Mouse (Mus musculus) megakaryocyte progenitor cell, adult 5-6 weeks (primary cell): Measurements from ENCODE around the gene 2210016L21Rik. TPM values are rescaled to one million over a fixed set of nuclear protein-coding genes. Genes with fewer than 3 reads are reported as not detected.
"Not testable (repeated sequence)": the region's sequence is repeated elsewhere in the genome, so short reads cannot be mapped to it uniquely, and the experiment has no call there.

Experiments used
- ATAC-seq: replicated peaks from 2 replicates; pipeline ENCODE4 v1.8.0; 2016; ENCODE audit warnings: mild to moderate bottlenecking, moderate TSS enrichment, inconsistent platforms; ENCODE audit not compliant: poor library complexity
- total RNA-seq, 2 experiments: library from RNA; stranded (forward) in 1 of 2; stranded (reverse) in 1 of 2; fragments of 157-497, 149-512 nt in 1 of 2; fragments of 200-1000 nt in 1 of 2; gene quantifications; 2 replicates each; pipeline versions ENCODE4 v1.2.3 to v1.2.4; 2015 to 2017

The 2210016L21Rik gene
- total RNA-seq (2015) (7.0 and 13.3 TPM in 2 replicates), total RNA-seq (2017) (12.7 and 13.6 TPM in 2 replicates)

DNA sequence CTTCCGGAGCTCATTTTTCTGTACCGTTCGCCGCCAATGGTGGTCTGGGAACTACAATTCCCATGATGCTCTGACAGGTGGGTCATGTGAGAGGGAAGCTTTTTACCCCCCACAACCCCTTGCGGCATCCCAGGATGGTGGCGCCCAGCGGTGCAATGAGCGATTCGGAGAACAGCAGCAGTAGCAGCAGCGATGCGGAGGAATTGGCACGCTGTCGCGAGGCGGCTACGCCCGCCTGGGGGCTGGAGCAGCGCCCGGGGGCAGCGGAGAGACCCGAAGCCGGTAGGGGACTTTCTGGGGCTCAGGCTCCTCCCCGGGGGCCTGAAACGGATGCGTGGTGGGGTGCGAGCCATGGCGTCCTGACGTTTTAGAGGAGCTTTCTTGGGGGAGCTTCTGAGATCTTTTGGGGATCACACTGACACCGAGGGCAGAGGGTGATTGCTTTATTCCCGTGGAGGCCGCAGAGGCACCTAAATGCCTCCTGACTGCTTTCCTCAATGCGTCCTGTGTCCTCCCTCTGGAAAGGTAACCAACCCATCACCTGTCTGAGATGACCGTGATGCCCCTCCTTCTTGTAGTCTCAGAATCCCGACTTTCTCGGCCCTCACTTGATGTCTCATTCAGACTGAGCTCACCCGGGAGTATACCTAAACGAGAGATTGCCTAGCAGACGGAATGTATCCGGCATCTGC, at the start of gene 2210016L21Rik:
2210016L21Rik (plus strand) TSS at position 85 of the 692 bp plus-strand sequence.
- peak; percentile 100 for ATAC-seq

GRCm38 (mm10) chr5:114895542-114895941, 46.4 kb upstream of the 2210016L21Rik start:
- no peak for ATAC-seq

DNA sequence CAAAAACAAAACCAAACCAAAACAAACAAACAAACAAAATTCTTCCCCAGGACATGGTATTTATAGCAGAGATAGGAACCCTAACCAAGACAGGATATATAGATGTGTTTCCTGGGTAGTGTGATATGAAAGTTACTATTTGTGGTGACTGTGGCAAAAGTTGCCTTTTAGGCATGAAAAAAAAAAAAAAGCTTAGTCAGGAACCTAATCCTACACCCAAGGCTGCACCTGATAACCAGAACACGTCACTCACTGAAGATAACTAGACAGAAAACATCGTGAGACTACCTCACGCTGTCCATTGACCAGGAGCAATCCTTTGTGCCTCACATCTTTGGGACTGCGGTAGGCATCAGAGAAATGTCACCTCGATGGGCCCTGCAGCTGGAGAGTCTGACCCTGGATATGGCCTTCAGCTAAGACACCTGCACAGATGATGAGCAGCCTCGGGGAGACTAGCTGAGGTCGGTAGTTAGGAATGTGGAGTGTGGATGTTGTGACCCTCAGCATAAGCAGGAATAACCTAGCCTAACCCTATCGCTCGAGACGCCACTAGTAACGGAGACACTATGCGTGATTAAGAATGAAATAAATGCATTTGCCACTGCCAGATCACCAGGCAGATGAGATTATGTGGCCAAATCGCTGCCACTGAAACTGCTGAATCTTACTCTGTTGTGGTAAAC, 45.1 kb upstream of the 2210016L21Rik start, which contains the start of gene Oasl2:
Oasl2 (plus strand) TSS at position 249 of the 686 bp plus-strand sequence.
- ATAC-seq = peak; percentile 74

DNA sequence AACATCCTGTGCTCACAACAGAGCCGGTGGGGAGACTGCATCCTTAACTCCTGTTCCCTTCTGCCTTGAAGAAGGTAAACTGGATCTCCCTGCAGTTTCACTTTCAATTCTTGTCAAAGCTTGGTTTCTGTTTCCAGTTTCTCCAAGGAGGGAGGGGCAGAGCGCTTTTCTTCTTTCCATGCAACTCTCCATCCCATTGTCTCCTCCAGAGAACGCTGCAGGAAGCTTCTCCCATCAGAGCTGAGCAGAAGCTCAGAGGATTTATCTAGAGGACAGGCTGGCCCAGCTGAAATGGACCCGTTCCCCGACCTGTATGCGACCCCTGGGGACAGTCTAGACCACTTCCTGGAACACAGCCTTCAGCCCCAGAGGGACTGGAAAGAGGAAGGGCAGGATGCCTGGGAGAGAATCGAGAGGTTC, 44.6 kb upstream of the 2210016L21Rik start:
- ATAC-seq = peak; percentile 63

DNA sequence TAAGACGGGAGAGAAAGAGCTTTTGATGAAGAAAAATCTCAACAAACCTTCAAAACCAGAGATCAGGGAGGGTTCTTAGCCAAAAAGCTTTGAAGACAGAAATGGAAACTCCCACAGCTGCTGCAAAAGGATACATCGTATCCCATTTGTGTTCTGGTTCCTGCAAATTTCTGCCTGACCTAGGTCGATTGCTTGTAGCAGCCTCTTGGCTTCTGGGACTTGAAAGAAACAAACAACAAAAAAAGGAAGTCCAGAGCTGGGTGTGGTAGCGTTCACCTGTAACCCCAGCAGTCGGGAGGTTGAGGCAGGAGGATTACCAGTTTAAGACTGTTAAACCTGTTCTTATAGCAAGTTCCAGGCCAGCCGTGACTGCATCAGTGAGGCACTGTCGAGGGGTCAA, 43.1 kb upstream of the 2210016L21Rik start:
- ATAC-seq = no peak

DNA sequence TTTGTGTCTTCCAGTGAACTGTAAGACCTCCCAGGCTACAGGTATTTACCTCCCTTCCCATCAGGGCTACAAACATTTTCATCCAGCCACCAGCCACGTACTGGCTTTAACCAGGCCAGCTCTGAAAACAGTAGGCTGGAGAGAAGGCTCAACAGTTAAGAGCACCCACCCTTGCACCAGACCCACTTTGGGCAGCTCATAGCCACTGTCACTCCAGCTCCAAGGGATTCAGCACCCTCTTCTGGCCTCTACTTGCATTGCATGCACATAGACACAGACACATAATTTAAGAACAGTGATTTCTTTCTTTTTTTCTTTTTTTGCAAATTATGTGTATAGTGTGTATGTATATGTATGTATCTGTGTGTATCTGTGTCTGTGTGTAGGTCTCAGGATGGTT, 39.5 kb upstream of the 2210016L21Rik start:
- peak; percentile 94 for ATAC-seq

DNA sequence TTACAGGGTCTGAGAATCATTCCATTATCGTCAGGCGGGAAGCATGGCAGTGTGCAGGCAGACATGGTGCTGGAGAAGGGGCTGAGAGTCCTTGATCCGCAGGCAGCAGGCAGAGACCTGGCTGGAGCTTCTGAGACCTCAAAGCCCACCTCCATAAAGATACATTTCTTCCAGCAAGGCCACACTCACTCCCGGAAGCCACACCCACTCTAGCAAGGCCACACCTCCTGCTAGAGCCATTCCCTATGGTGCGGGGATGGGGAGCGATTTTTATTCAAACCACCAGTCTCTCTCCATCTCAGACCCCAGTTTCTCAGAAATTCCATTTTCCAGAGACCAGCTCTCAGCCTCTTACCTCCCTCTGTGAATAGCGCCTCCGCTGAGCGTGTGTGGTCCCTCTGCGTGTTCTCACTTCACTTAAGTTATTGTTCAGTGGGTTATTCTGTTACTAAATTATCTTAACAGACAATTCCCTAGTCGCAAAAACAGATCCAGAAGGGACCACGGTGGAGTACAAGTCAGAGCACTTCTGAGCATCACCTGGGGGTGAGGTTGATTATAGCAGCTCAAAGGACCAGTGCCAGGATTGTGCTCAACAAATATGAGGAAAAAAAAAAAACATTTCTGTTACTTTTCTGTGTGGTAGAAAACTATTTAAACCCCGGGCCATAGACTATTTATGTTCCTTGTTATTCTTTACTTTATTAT, 33.2 kb upstream of the 2210016L21Rik start:
- ATAC-seq = no peak

DNA sequence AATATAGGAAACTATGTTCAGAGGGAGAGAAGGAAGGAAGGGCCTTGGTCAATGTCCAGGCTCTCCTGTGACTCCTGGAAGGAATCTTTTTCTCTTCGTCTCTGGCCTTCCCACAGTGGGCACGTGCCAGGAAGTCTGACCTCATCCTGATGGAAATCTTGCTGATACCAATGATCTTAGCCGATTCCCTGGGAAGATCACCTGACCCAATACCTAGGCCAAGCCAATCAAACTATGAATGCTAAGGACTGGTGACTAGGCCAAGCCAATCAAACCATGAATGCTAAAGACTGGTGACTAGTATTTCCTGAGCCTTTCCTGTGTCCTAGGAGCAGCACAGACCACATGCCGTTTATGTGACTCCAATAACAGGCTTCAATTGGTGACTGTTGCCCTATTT, 28.3 kb upstream of the 2210016L21Rik start:
- no peak for ATAC-seq

GRCm38 (mm10) chr5:114914855-114915254, 27.1 kb upstream of the 2210016L21Rik start:
- no peak for ATAC-seq

- ATAC-seq = 0 out of 2 replicates have a peak, but pooled peaks have one; percentile 26
Observed at GRCm38 (mm10) chr5:114915854-114916253, 26.1 kb upstream of the 2210016L21Rik start.

DNA sequence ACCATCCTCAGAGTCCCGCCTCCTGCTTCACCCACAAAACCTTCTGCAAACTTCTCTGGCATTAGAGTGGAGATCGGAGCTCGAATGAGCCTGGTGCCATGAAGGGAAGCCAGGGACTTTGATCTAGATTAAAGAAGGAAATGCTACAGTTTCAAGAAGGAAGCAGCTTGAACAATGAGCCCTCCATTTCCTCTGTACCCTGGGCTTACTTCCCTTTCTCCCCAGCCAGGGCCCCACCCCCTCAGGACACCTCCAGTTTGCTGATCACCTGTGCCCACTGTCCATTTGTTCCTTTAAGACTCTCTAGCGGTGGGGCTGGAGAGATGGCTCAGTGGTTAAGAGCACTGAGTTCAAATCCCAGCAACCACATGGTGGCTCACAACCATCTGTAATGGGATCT, 25.2 kb upstream of the 2210016L21Rik start:
- ATAC-seq = peak; percentile 55; the same call in 1 of the 2 replicates

- not testable (repeated sequence) for ATAC-seq
Observed at GRCm38 (mm10) chr5:114917357-114917756, 24.6 kb upstream of the 2210016L21Rik start.

GRCm38 (mm10) chr5:114921551-114922365, 20.2 kb upstream of the 2210016L21Rik start:
- peak; percentile 79 for ATAC-seq

GRCm38 (mm10) chr5:114922366-114922731, 19.6 kb upstream of the 2210016L21Rik start:
- no peak; the same call in 1 of the 2 replicates for ATAC-seq

DNA sequence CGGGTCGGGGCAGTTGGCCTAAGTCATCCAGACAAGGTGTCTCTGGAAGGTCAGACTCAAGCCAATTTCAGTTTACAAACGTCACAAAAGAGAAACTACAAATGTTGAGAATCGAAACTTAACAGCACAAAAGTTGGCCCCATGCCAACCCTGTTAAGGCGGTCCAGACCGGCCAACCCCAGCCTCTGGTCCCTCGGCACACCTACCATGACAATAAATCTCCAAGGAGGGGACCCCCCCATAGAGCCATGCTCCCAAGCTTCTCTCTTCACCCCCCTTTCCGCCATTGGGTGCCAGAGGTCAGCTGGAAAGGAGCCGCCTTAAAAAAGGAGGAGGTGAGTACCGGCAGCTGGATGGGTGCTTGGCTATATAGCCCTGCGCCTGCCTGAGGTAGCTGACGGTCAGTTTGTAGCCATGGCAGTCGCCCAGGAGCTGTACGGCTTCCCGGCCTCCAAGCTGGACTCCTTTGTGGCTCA, 18.9 kb upstream of the 2210016L21Rik start, which contains the start of gene Oasl1:
Oasl1 (plus strand) TSS at position 243 of the 476 bp plus-strand sequence.
- peak; percentile 36 for ATAC-seq

- ATAC-seq = no peak
Observed at GRCm38 (mm10) chr5:114926153-114926684, 15.7 kb upstream of the 2210016L21Rik start.

- ATAC-seq = no peak
Observed at GRCm38 (mm10) chr5:114926753-114927152, 15.2 kb upstream of the 2210016L21Rik start.

DNA sequence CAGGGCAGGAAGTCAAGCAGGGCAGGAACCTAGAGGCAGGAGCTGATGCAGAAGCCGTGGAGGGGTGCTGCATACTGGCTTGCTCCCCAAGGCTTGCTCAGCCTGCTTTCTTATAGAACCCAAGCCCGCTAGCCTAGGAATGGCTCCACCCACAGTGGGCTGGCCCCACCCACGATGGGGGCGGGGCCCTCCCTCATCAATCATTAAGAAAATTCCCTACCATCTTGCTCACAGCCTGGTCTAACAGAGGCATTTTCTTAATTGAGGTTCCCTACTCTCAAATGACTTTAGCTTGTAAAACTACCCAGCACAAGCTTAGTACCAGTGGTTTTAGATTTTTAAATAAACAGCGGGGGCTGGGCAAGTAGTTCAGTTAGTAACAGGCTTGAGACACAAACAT, 10.3 kb upstream of the 2210016L21Rik start:
- ATAC-seq = no peak

DNA sequence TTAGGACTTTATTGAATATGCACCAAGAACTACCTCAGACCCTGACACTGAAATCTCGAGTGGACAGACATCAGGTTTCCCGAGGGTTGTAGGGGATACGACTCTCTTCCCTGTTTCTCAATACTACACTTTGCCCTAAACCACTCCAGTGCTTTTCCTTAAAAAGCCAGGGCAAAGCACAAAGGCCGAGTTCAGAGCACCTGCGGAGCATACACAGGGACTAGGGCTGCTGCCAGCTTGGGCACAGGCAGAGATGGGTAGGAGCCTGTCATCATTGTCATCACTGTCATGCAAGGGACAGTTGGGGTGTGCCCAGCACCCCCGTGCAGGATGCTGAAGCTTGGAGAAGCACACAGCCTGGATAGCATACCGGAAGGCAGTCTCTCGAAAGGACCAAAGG, 8.8 kb upstream of the 2210016L21Rik start:
- no peak for ATAC-seq

- ATAC-seq = no peak
Observed at GRCm38 (mm10) chr5:114935838-114936237, 6.1 kb upstream of the 2210016L21Rik start.
